20 mouse cellular contexts compared by ENCODE assay signal in the genomic region with DNA sequence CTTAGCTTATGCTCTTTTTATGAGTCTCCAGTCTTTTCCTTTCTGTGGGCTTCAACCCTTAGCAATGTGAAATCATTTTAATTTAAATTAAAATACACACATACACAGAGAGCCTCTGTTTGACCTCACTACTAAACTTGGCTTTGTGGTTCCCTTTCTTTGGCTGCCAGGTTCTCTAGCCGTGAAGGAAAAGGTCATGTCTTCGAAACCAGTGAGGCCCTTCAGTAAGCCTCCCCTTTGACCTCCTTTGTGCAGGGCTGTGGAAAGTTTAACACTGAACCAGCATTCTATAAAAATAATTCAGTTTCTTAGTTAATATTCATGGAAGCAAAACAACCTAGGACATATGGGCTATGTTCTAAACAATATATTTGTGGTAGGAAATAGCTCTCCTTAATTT.
"Had no signal": no experiment of that assay in that cellular context is flagged by ENCODE, and none has a peak within 500 bp of the region (broad histone marks: within the 10 kb centered on the region; RNA-seq: fewer than 3 reads in every experiment).

No protein-coding gene starts in this region.

- H3K4me2 ChIP-seq: lung, embryonic 15.5 days; midbrain, embryonic 11.5 days; midbrain, embryonic 13.5 days; midbrain, embryonic 15.5 days; neural tube, embryonic 12.5 days had no signal

- H3K27ac ChIP-seq: lung, embryonic 15.5 days; macrophage; midbrain, embryonic 13.5 days; midbrain, embryonic 15.5 days; neural tube, embryonic 12.5 days had no signal

- H3K9ac ChIP-seq: liver, postnatal 0 days; lung, embryonic 15.5 days; midbrain, embryonic 13.5 days; midbrain, embryonic 15.5 days; neural tube, embryonic 12.5 days had no signal

- H3K9me3 ChIP-seq: lung, embryonic 15.5 days; megakaryocyte, embryonic 14.5 days; midbrain, embryonic 13.5 days; midbrain, embryonic 15.5 days; neural tube, embryonic 12.5 days had no signal

- H3K4me3 ChIP-seq: lung, embryonic 15.5 days; megakaryocyte, embryonic 14.5 days; midbrain, embryonic 13.5 days; midbrain, embryonic 15.5 days; neural tube, embryonic 12.5 days had no signal

- H3K27me3 ChIP-seq: lung, embryonic 15.5 days; megakaryocyte, embryonic 14.5 days; midbrain, embryonic 13.5 days; midbrain, embryonic 15.5 days; neural tube, embryonic 12.5 days had no signal

- H3K4me1 ChIP-seq: midbrain, embryonic 13.5 days; midbrain, embryonic 15.5 days; neural tube, embryonic 12.5 days had no signal

- DNase-seq: liver, postnatal 0 days; lung, adult 2 months; lung, postnatal 14 days; lung, postnatal 36 days; retina, postnatal 1 day; right cerebral cortex, adult 18-20 months; right cerebral cortex, postnatal 25 days; right cerebral cortex, postnatal 4 days; spleen, adult 18-20 months; thymus, adult 18-20 months; thymus, postnatal 14 days; thymus, postnatal 36 days had no signal

- ATAC-seq: liver, postnatal 0 days; lung, postnatal 0 days; midbrain, embryonic 13.5 days; midbrain, embryonic 15.5 days had no signal

- H3K36me3 ChIP-seq: lung, embryonic 15.5 days; midbrain, embryonic 13.5 days; midbrain, embryonic 15.5 days; neural tube, embryonic 12.5 days had no signal
